Mouse (Mus musculus): ENCODE data around the gene Gng13. TPM values are rescaled to one million over a fixed set of nuclear protein-coding genes. Genes with fewer than 3 reads are reported as not detected.

The Gng13 gene
- polyA plus RNA-seq, 1 experiment from 2014 or later, result 0.40 TPM

- Histone ChIP-seq H3K4me1 (ENCODE audit: insufficient read depth, low read length) (no peaks in the 10 kb centered on the region), H3K9me3 (ENCODE audit: low read length) (no peaks in the 10 kb centered on the region), H3K27ac (ENCODE audit: low read length) (no peak overlapping the region), H3K4me2 (replicated peaks; ENCODE audit: low read depth, low read length) (no peak overlapping the region), H3K27me3 (ENCODE audit: insufficient read depth, low read length) (peaks cover 12% of the 10 kb centered on the region; the same call in 1 of the 2 replicates), H3K9ac (replicated peaks; ENCODE audit: low read length) (no peak overlapping the region), H3K4me3 (ENCODE audit: low read length) (no peak overlapping the region), H3K36me3 (ENCODE audit: insufficient read depth, low read length) (no peaks in the 10 kb centered on the region)
- no peak for ATAC-seq (ENCODE audit: low FRiP score, low TSS enrichment)
- 54% methylated on average over 5 of the region's 5 CpGs for whole genome bisulfite sequencing
Observed at GRCm38 (mm10) chr17:25765886-25766285, 48.9 kb downstream of the Gng13 start.

Small RNA genes lying within 50 kb of the gene (microRNA-seq; reads per million reads assigned to microRNA genes)
- gene Gm25083, result not detected

Other genes starting within 250 kb of the Gng13 start
- 0.13 TPM in 1 of 2 replicates, not detected in the other for gene Sstr5, start 219.9 kb upstream of the Gng13 start, polyA plus RNA-seq (2015; fragmentation: Nextera tagmentation; extraction: Ambion mirVana)
- 3.3 and 5.3 TPM in 2 replicates for gene Sox8, start 146.5 kb upstream of the Gng13 start, polyA plus RNA-seq (2015; fragmentation: Nextera tagmentation; extraction: Ambion mirVana)
- 32.7 and 35.4 TPM in 2 replicates for gene Lmf1, start 138.1 kb upstream of the Gng13 start, polyA plus RNA-seq (2015; fragmentation: Nextera tagmentation; extraction: Ambion mirVana)
- gene Chtf18, start 10.2 kb downstream of the Gng13 start, polyA plus RNA-seq (2015; fragmentation: Nextera tagmentation; extraction: Ambion mirVana), result 38.1 and 41.2 TPM in 2 replicates
- gene Rpusd1, start 10.5 kb downstream of the Gng13 start, polyA plus RNA-seq (2015; fragmentation: Nextera tagmentation; extraction: Ambion mirVana), result 26.2 and 26.8 TPM in 2 replicates
- not detected in 2 replicates for gene Mslnl, start 18.9 kb downstream of the Gng13 start, polyA plus RNA-seq (2015; fragmentation: Nextera tagmentation; extraction: Ambion mirVana)
- gene Msln, start 37.2 kb downstream of the Gng13 start, polyA plus RNA-seq (2015; fragmentation: Nextera tagmentation; extraction: Ambion mirVana), result 6.9 and 7.8 TPM in 2 replicates
- 37.9 and 39.2 TPM in 2 replicates for gene Narfl, start 56.6 kb downstream of the Gng13 start, polyA plus RNA-seq (2015; fragmentation: Nextera tagmentation; extraction: Ambion mirVana)
- gene Haghl, start 68.5 kb downstream of the Gng13 start, polyA plus RNA-seq (2015; fragmentation: Nextera tagmentation; extraction: Ambion mirVana), result 79.8 and 83.7 TPM in 2 replicates
- 0.16 and 0.46 TPM in 2 replicates for gene Ccdc78, start 69.4 kb downstream of the Gng13 start, polyA plus RNA-seq (2015; fragmentation: Nextera tagmentation; extraction: Ambion mirVana)
- 105 and 109 TPM in 2 replicates for gene Fam173a, start 75.7 kb downstream of the Gng13 start, polyA plus RNA-seq (2015; fragmentation: Nextera tagmentation; extraction: Ambion mirVana)
- gene AC134908.4, start 78.5 kb downstream of the Gng13 start, polyA plus RNA-seq (2015; fragmentation: Nextera tagmentation; extraction: Ambion mirVana), result 0.40 and 0.57 TPM in 2 replicates
- gene Metrn, start 80.0 kb downstream of the Gng13 start, polyA plus RNA-seq (2015; fragmentation: Nextera tagmentation; extraction: Ambion mirVana), result 56.8 and 57.1 TPM in 2 replicates
- 1.4 and 2.0 TPM in 2 replicates for gene Fbxl16, start 91.9 kb downstream of the Gng13 start, polyA plus RNA-seq (2015; fragmentation: Nextera tagmentation; extraction: Ambion mirVana)
- gene Wdr24, start 106.5 kb downstream of the Gng13 start, polyA plus RNA-seq (2015; fragmentation: Nextera tagmentation; extraction: Ambion mirVana), result 33.1 and 35.3 TPM in 2 replicates
- gene Jmjd8, start 111.7 kb downstream of the Gng13 start, polyA plus RNA-seq (2015; fragmentation: Nextera tagmentation; extraction: Ambion mirVana), result 72.3 and 73.0 TPM in 2 replicates
- gene Stub1, start 116.2 kb downstream of the Gng13 start, polyA plus RNA-seq (2015; fragmentation: Nextera tagmentation; extraction: Ambion mirVana), result 387 and 393 TPM in 2 replicates
- 3.3 and 4.0 TPM in 2 replicates for gene Rhbdl1, start 120.1 kb downstream of the Gng13 start, polyA plus RNA-seq (2015; fragmentation: Nextera tagmentation; extraction: Ambion mirVana)
- gene Gm20683, start 124.6 kb downstream of the Gng13 start, polyA plus RNA-seq (2015; fragmentation: Nextera tagmentation; extraction: Ambion mirVana), result 4.0 and 4.3 TPM in 2 replicates
- gene Rhot2, start 127.7 kb downstream of the Gng13 start, polyA plus RNA-seq (2015; fragmentation: Nextera tagmentation; extraction: Ambion mirVana), result 29.3 and 32.5 TPM in 2 replicates
- 33.1 and 33.5 TPM in 2 replicates for gene Wdr90, start 144.3 kb downstream of the Gng13 start, polyA plus RNA-seq (2015; fragmentation: Nextera tagmentation; extraction: Ambion mirVana)
- 72.9 and 79.2 TPM in 2 replicates for gene Mcrip2, start 151.6 kb downstream of the Gng13 start, polyA plus RNA-seq (2015; fragmentation: Nextera tagmentation; extraction: Ambion mirVana)
- gene Mettl26, start 157.9 kb downstream of the Gng13 start, polyA plus RNA-seq (2015; fragmentation: Nextera tagmentation; extraction: Ambion mirVana), result 100 and 102 TPM in 2 replicates
- 0.71 and 1.0 TPM in 2 replicates for gene Wfikkn1, start 163.7 kb downstream of the Gng13 start, polyA plus RNA-seq (2015; fragmentation: Nextera tagmentation; extraction: Ambion mirVana)
- gene Rab40c, start 202.6 kb downstream of the Gng13 start, polyA plus RNA-seq (2015; fragmentation: Nextera tagmentation; extraction: Ambion mirVana), result 33.5 and 33.7 TPM in 2 replicates
- 85.8 and 95.9 TPM in 2 replicates for gene Pigq, start 227.8 kb downstream of the Gng13 start, polyA plus RNA-seq (2015; fragmentation: Nextera tagmentation; extraction: Ambion mirVana)
- 1.8 and 3.7 TPM in 2 replicates for gene Nhlrc4, start 227.8 kb downstream of the Gng13 start, polyA plus RNA-seq (2015; fragmentation: Nextera tagmentation; extraction: Ambion mirVana)
- 8.1 and 9.5 TPM in 2 replicates for gene A930017K11Rik, start 235.4 kb downstream of the Gng13 start, polyA plus RNA-seq (2015; fragmentation: Nextera tagmentation; extraction: Ambion mirVana)

Measured in kidney, embryonic 16.5 days (tissue).